Mouse (Mus musculus): ENCODE data around the gene Dcaf1. TPM values are rescaled to one million over a fixed set of nuclear protein-coding genes. Genes with fewer than 3 reads are reported as not detected.

The Dcaf1 gene
- polyA plus RNA-seq, 1 experiment from 2014 or later, result 4.3 TPM

- ATAC-seq (ENCODE audit: low FRiP score, low TSS enrichment), result no peak
These were observed 60.5 kb downstream of the Dcaf1 start for GRCm38 (mm10) chr9:106882176-106882575.

GRCm38 (mm10) chr9:106883085-106883484, 61.4 kb downstream of the Dcaf1 start:
- H3K27me3 ChIP-seq (ENCODE audit: control insufficient read depth, insufficient read depth, low read length), result no peaks in the 10 kb centered on the region
- TF ChIP-seq CTCF (IDR thresholded peaks at IDR 0.05; ENCODE audit: low read depth) (no peak), EP300 (optimal IDR thresholded peaks at IDR 0.05) (no peak)
- 73% methylated on average over 3 of the region's 3 CpGs for WGBS
- no peaks in the 10 kb centered on the region for H3K9me3 ChIP-seq (ENCODE audit: control insufficient read depth, low read length)
- no peak overlapping the region for H3K4me3 ChIP-seq (ENCODE audit: low read depth, low read length)
- peaks cover 23% of the 10 kb centered on the region for H3K36me3 ChIP-seq (ENCODE audit: control insufficient read depth, insufficient read depth, low read length)
- peaks cover 12% of the 10 kb centered on the region for H3K4me1 ChIP-seq (replicated peaks; ENCODE audit: control insufficient read depth, insufficient read depth)
- ATAC-seq (ENCODE audit: low FRiP score, low TSS enrichment) (no peak), DNase-seq (ENCODE audit: low spot score) (no peak)
- H3K9ac ChIP-seq (ENCODE audit: low read length), result no peak overlapping the region
- H3K4me2 ChIP-seq (replicated peaks; ENCODE audit: low read depth), result no peak overlapping the region
- no peak overlapping the region for H3K27ac ChIP-seq (replicated peaks)

More at GRCm38 (mm10) chr9:106882176-106882575, 60.5 kb downstream of the Dcaf1 start:
- no peak overlapping the region for H3K4me3 ChIP-seq (ENCODE audit: low read depth, low read length)
- peaks cover 12% of the 10 kb centered on the region for H3K4me1 ChIP-seq (replicated peaks; ENCODE audit: control insufficient read depth, insufficient read depth)
- WGBS, result 76% methylated on average over 4 of the region's 4 CpGs
- TF ChIP-seq CTCF (IDR thresholded peaks at IDR 0.05; ENCODE audit: low read depth) (no peak), EP300 (optimal IDR thresholded peaks at IDR 0.05) (no peak)
- DNase-seq (ENCODE audit: low spot score), result no peak
- H3K36me3 ChIP-seq (ENCODE audit: control insufficient read depth, insufficient read depth, low read length), result peaks cover 23% of the 10 kb centered on the region
- H3K9me3 ChIP-seq (ENCODE audit: control insufficient read depth, low read length), result no peaks in the 10 kb centered on the region
- no peak overlapping the region for H3K9ac ChIP-seq (ENCODE audit: low read length)
- no peaks in the 10 kb centered on the region for H3K27me3 ChIP-seq (ENCODE audit: control insufficient read depth, insufficient read depth, low read length)
- no peak overlapping the region for H3K27ac ChIP-seq (replicated peaks)
- H3K4me2 ChIP-seq (replicated peaks; ENCODE audit: low read depth), result no peak overlapping the region

GRCm38 (mm10) chr9:106884306-106884705, 62.6 kb downstream of the Dcaf1 start:
- H3K27me3 ChIP-seq (ENCODE audit: control insufficient read depth, insufficient read depth, low read length), result no peaks in the 10 kb centered on the region
- H3K4me2 ChIP-seq (replicated peaks; ENCODE audit: low read depth), result peak overlapping the region; percentile 99
- WGBS, result 27% methylated on average over 16 of the region's 16 CpGs
- H3K27ac ChIP-seq (replicated peaks), result no peak overlapping the region
- peaks cover 17% of the 10 kb centered on the region for H3K36me3 ChIP-seq (ENCODE audit: control insufficient read depth, insufficient read depth, low read length)
- H3K4me1 ChIP-seq (replicated peaks; ENCODE audit: control insufficient read depth, insufficient read depth), result peaks cover 12% of the 10 kb centered on the region
- H3K4me3 ChIP-seq (ENCODE audit: low read depth, low read length), result peak overlapping the region; percentile 89
- DNase-seq (ENCODE audit: low spot score) (peak; percentile 38), ATAC-seq (ENCODE audit: low FRiP score, low TSS enrichment) (no peak)
- no peak for TF ChIP-seq EP300 (optimal IDR thresholded peaks at IDR 0.05)
- TF ChIP-seq CTCF (IDR thresholded peaks at IDR 0.05; ENCODE audit: low read depth), result no peak
- H3K9ac ChIP-seq (ENCODE audit: low read length), result peak overlapping the region; percentile 31; the same call in 1 of the 2 replicates
- no peaks in the 10 kb centered on the region for H3K9me3 ChIP-seq (ENCODE audit: control insufficient read depth, low read length)

- TF ChIP-seq CTCF (IDR thresholded peaks at IDR 0.05; ENCODE audit: low read depth), result no peak
- no peak overlapping the region for H3K27ac ChIP-seq (replicated peaks)
- H3K4me1 ChIP-seq (replicated peaks; ENCODE audit: control insufficient read depth, insufficient read depth), result peaks cover 12% of the 10 kb centered on the region
- peak overlapping the region; percentile 99 for H3K4me2 ChIP-seq (replicated peaks; ENCODE audit: low read depth)
- H3K9me3 ChIP-seq (ENCODE audit: control insufficient read depth, low read length), result no peaks in the 10 kb centered on the region
- H3K27me3 ChIP-seq (ENCODE audit: control insufficient read depth, insufficient read depth, low read length), result no peaks in the 10 kb centered on the region
- ATAC-seq (ENCODE audit: low FRiP score, low TSS enrichment) (no peak), DNase-seq (ENCODE audit: low spot score) (no peak)
- H3K4me3 ChIP-seq (ENCODE audit: low read depth, low read length), result peak overlapping the region; percentile 89
- H3K36me3 ChIP-seq (ENCODE audit: control insufficient read depth, insufficient read depth, low read length), result peaks cover 13% of the 10 kb centered on the region
- WGBS, result 22% methylated on average over 43 of the region's 44 CpGs
- peak overlapping the region; percentile 96 for H3K9ac ChIP-seq (ENCODE audit: low read length)
These were observed 63.6 kb downstream of the Dcaf1 start for GRCm38 (mm10) chr9:106884996-106885900.

- TF ChIP-seq EP300 (optimal IDR thresholded peaks at IDR 0.05), result no peak
- TF ChIP-seq CTCF (IDR thresholded peaks at IDR 0.05; ENCODE audit: low read depth), result no peak
- Histone ChIP-seq H3K9me3 (ENCODE audit: control insufficient read depth, low read length) (no peaks in the 10 kb centered on the region), H3K9ac (ENCODE audit: low read length) (peak overlapping the region; percentile 96), H3K36me3 (ENCODE audit: control insufficient read depth, insufficient read depth, low read length) (peaks cover 16% of the 10 kb centered on the region), H3K4me3 (ENCODE audit: low read depth, low read length) (peak overlapping the region; percentile 89), H3K4me2 (replicated peaks; ENCODE audit: low read depth) (peak overlapping the region; percentile 99), H3K27ac (replicated peaks) (peak overlapping the region; percentile 88), H3K4me1 (replicated peaks; ENCODE audit: control insufficient read depth, insufficient read depth) (peaks cover 12% of the 10 kb centered on the region), H3K27me3 (ENCODE audit: control insufficient read depth, insufficient read depth, low read length) (no peaks in the 10 kb centered on the region)
- DNase-seq (ENCODE audit: low spot score), result peak; percentile 69
- peak; percentile 33 for ATAC-seq (ENCODE audit: low FRiP score, low TSS enrichment)
- WGBS, result under 1% methylated on average over 76 of the region's 107 CpGs
These were observed 64.4 kb downstream of the Dcaf1 start for GRCm38 (mm10) chr9:106885901-106886731.
